Mouse (Mus musculus) erythroblast, embryonic 14.5 days (primary cell): Measurements from ENCODE around the gene Olfr1364. TPM values are rescaled to one million over a fixed set of nuclear protein-coding genes. Genes with fewer than 3 reads are reported as not detected.

ENCODE experiments used
- H3K27me3 ChIP-seq: 2 replicates; pipeline ENCODE4 v1.6.1; 2012; ENCODE audit warnings: inconsistent platforms; ENCODE audit not compliant: control insufficient read depth
- H3K36me3 ChIP-seq: 2 replicates; pipeline ENCODE4 v1.6.1; 2012; ENCODE audit warnings: mild to moderate bottlenecking, inconsistent platforms; ENCODE audit not compliant: control insufficient read depth
- H3K4me1 ChIP-seq: 2 replicates; pipeline ENCODE4 v1.6.1; 2012; ENCODE audit warnings: inconsistent platforms; ENCODE audit not compliant: control insufficient read depth
- H3K4me3 ChIP-seq: replicated peaks from 2 replicates; pipeline ENCODE3; 2012; ENCODE audit warnings: moderate library complexity, mild to moderate bottlenecking, inconsistent platforms
- H3K9me3 ChIP-seq: 2 replicates; pipeline ENCODE4 v1.6.1; 2012; ENCODE audit warnings: low read length, inconsistent platforms, mixed read lengths; ENCODE audit not compliant: control insufficient read depth
- GATA1 ChIP-seq: IDR thresholded peaks from 2 replicates; pipeline ENCODE4 v1.6.1; 2012; ENCODE audit warnings: low read length, inconsistent platforms, mixed read lengths
- TAL1 ChIP-seq: IDR thresholded peaks from 3 replicates; pipeline ENCODE4 v1.6.1; 2012; ENCODE audit warnings: low read length, inconsistent platforms, mixed read lengths
- polyA plus RNA-seq: library from polyadenylated mRNA; stranded (reverse); fragments of >175 nt; gene quantifications from 2 replicates; pipeline ENCODE4 v1.2.3, GENCODE M21; 2012

The Olfr1364 gene
- polyA plus RNA-seq, result not detected in 2 replicates

DNA sequence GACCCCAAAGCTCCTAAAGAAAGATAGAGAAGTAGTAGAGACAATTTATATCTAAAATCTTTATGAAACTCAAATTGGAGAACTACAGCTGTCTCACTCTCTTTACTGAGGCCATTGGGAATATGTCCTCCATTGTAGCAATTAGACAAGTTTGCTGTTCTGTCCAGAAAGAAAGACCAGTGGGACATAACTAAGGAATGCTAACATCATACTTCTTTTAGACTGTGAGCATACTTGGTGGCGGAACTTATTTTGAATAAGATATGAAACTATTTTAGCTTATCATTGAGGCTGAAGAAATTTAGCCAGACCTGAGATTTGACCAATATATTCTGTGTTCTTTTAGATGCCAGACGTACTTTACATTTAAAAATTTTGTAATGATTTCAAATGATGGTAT lies at the start of gene Olfr1364:
Gene Olfr1364, minus strand, starts transcription at position 101 of the 400 bp plus-strand sequence.
- H3K4me3 ChIP-seq, result no peak within 1 kb of the TSS
- H3K36me3 ChIP-seq, result no peaks in the 10 kb centered on the region
- no peaks in the 10 kb centered on the region for H3K27me3 ChIP-seq
- no peaks in the 10 kb centered on the region for H3K4me1 ChIP-seq
- TF ChIP-seq GATA1, result no peak
- no peak for TF ChIP-seq TAL1
- no peaks in the 10 kb centered on the region for H3K9me3 ChIP-seq

- no peaks in the 10 kb centered on the region for H3K27me3 ChIP-seq
- H3K9me3 ChIP-seq, result no peaks in the 10 kb centered on the region
- TF ChIP-seq TAL1 (no peak), GATA1 (no peak)
- no peak within 1 kb of the TSS for H3K4me3 ChIP-seq
- no peaks in the 10 kb centered on the region for H3K4me1 ChIP-seq
- no peaks in the 10 kb centered on the region for H3K36me3 ChIP-seq
These were observed 32.4 kb upstream of the Olfr1364 start, which contains the start of gene Olfr1362 for GRCm38 (mm10) chr13:21613922-21614321. Gene Olfr1362, minus strand, starts transcription at chr13:21614022.

DNA sequence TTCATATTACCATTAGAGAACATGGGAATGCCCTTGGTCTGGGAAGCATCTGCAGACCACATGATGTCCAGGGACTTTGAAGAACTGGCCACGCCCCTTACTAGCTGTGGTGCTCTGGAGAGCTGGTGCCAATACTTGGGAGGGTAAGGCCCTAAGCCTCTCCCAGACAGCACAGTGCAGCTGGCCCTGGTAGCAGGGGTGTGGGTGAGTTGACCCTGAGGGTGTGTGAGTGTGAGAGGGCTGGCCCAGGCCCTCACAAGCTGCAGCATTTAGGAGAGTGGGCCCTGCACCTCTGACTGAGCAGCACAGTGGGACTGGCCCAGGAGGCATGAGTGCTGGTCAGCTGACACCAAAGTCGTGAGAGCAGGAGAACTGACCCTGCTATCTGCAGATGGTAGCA lies 10.1 kb upstream of the Olfr1364 start:
- Histone ChIP-seq H3K9me3 (no peaks in the 10 kb centered on the region), H3K4me1 (no peaks in the 10 kb centered on the region), H3K27me3 (no peaks in the 10 kb centered on the region), H3K4me3 (no peak overlapping the region), H3K36me3 (no peaks in the 10 kb centered on the region)
- TF ChIP-seq TAL1 (no peak), GATA1 (no peak)

- no peaks in the 10 kb centered on the region for H3K36me3 ChIP-seq
- TF ChIP-seq GATA1, result no peak
- TF ChIP-seq TAL1, result no peak
These were observed 21.8 kb downstream of the Olfr1364 start, which contains the start of gene Olfr1535 for GRCm38 (mm10) chr13:21559793-21560192. Gene Olfr1535, minus strand, starts transcription at chr13:21559893.

DNA sequence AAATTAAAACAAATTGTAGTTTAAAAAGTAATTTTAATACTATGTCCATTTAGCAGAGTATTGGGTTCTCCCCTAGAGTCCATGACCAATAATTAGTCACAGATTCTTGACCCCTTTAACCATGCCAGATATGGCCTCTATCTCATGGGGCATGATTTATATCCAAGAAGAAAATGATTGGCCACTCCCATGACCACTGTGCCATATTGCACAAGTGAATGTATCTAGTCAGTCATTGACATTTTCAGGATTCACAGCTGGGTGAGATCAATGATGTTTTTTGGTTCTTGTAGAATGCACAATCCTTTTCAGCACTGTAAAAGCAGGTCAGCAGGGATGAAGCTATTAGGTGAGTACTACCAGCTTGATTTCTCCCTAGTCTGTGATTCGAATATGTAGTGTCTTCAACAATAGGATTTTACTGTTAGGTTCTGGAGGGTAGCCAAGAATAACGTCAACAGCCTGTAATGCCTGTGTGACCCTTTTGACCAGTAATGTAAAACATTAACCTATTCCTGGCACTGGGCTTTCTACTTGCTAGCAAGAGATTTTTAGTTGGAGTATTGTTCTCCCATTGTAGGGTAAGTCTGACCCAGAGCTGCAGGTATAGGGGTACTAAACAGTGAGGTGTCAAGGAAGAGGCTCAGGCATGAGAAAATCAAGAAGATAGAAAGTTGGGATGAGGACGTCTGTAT lies 31.0 kb downstream of the Olfr1364 start:
- Histone ChIP-seq H3K36me3 (no peaks in the 10 kb centered on the region), H3K9me3 (no peaks in the 10 kb centered on the region), H3K27me3 (no peaks in the 10 kb centered on the region), H3K4me1 (no peaks in the 10 kb centered on the region), H3K4me3 (no peak overlapping the region)
- TF ChIP-seq TAL1 (no peak), GATA1 (no peak)

More at GRCm38 (mm10) chr13:21559793-21560192, 21.8 kb downstream of the Olfr1364 start, which contains the start of gene Olfr1535:
- Histone ChIP-seq H3K4me3 (no peak within 1 kb of the TSS), H3K9me3 (no peaks in the 10 kb centered on the region), H3K4me1 (no peaks in the 10 kb centered on the region), H3K27me3 (no peaks in the 10 kb centered on the region)

DNA sequence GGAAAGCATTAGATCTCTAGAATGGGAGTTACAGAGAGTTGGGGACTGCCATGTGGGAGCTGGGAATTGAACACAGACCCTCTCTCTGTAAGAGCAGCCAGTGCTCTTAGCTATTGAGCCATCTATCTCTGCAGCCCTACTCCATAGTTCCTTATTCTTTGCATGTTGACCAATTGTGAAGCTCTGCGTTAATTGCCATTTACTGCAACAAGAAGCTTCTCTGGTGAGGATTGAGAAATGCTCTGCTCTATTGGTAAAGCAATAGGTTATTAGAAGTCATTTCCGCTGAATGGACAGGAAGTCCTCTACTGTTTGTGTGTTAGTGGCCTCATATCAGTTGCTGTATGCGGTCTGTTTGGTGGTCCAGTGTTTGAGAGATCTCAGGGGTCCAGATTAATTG lies 32.1 kb downstream of the Olfr1364 start:
- H3K36me3 ChIP-seq, result no peaks in the 10 kb centered on the region
- H3K27me3 ChIP-seq, result no peaks in the 10 kb centered on the region
- TF ChIP-seq TAL1, result no peak
- TF ChIP-seq GATA1, result no peak
- no peak overlapping the region for H3K4me3 ChIP-seq
- no peaks in the 10 kb centered on the region for H3K4me1 ChIP-seq
- no peaks in the 10 kb centered on the region for H3K9me3 ChIP-seq

DNA sequence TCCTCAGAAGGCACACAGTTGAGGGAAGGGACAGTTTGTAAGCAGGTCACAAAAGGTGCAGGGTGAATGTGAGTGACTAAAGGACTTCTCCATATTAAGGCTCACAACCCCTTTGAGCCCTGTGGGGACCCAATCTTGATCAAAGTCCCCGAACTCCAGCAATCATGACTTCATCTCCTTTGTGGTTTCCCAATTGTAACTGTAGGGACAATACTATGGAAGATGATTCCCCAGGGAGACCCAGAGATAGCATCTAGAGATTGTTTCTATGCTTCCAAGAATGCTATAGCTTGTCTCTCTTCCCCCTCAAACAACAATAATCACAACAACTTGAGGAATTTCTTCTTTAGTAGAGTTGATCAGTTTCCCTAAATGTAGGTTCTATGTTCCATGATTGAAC lies 38.9 kb downstream of the Olfr1364 start, which contains the start of gene Olfr1366:
Gene Olfr1366, minus strand, starts transcription at position 101 of the 400 bp plus-strand sequence.
- Histone ChIP-seq H3K4me3 (no peak within 1 kb of the TSS), H3K27me3 (peaks cover 15% of the 10 kb centered on the region), H3K36me3 (no peaks in the 10 kb centered on the region), H3K4me1 (no peaks in the 10 kb centered on the region), H3K9me3 (no peaks in the 10 kb centered on the region)
- TF ChIP-seq TAL1 (no peak), GATA1 (no peak)

DNA sequence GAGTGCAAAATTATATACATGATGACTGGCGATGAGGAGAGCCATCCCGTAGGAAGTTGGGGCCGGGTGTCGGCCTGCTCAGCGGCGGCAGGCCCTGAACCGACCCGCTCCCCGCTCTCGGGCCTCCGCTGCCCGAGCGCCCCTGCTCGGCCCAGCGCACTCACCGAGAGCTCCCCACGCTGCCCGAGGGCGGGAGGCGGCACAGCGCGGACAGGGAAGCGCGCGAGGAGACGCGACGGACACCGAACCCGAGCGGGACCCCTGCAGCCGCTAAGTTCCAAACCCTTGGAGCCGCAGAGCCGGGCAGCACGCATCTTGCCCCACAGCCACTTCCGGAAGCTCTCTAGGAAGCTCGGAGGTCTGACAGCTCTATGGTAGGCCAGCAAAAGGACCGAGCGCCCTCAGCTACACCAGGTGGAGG lies 50.8 kb downstream of the Olfr1364 start, which contains the start of gene Zkscan8:
Gene Zkscan8, minus strand, starts transcription at position 340 of the 421 bp plus-strand sequence.
- H3K4me3 ChIP-seq, result peak within 1 kb of the TSS; percentile 90
- H3K36me3 ChIP-seq, result peaks cover 10% of the 10 kb centered on the region
- peaks cover 16% of the 10 kb centered on the region for H3K4me1 ChIP-seq
- peaks cover 14% of the 10 kb centered on the region for H3K27me3 ChIP-seq
- TF ChIP-seq TAL1, result no peak
- no peak for TF ChIP-seq GATA1
- H3K9me3 ChIP-seq, result no peaks in the 10 kb centered on the region

GRCm38 (mm10) chr13:21530136-21530535 lies 51.4 kb downstream of the Olfr1364 start:
- Histone ChIP-seq H3K36me3 (peaks cover 16% of the 10 kb centered on the region), H3K9me3 (no peaks in the 10 kb centered on the region), H3K4me3 (peak overlapping the region; percentile 90), H3K4me1 (peaks cover 16% of the 10 kb centered on the region), H3K27me3 (peaks cover 14% of the 10 kb centered on the region)
- no peak for TF ChIP-seq GATA1
- TF ChIP-seq TAL1, result no peak

Other genes starting within 250 kb of the Olfr1364 start
- gene Olfr1367, start 234.8 kb downstream of the Olfr1364 start, polyA plus RNA-seq, result not detected in 2 replicates
- gene Zscan12, start 218.9 kb downstream of the Olfr1364 start, polyA plus RNA-seq, result 0.04 and 0.09 TPM in 2 replicates
- gene Zkscan3, start 179.0 kb downstream of the Olfr1364 start, polyA plus RNA-seq, result 0.69 and 0.93 TPM in 2 replicates
- 0.04 and 0.05 TPM in 2 replicates for gene Pgbd1, start 140.7 kb downstream of the Olfr1364 start, polyA plus RNA-seq
- gene Zscan26, start 128.0 kb downstream of the Olfr1364 start, polyA plus RNA-seq, result 0.08 and 0.09 TPM in 2 replicates
- 0.37 and 0.41 TPM in 2 replicates for gene Nkapl, start 113.2 kb downstream of the Olfr1364 start, polyA plus RNA-seq
- 0.01 TPM in 1 of 2 replicates, not detected in the other for gene Zkscan4, start 102.9 kb downstream of the Olfr1364 start, polyA plus RNA-seq
- gene Gm10065, start 102.3 kb downstream of the Olfr1364 start, polyA plus RNA-seq, result not detected in 2 replicates
- gene AK157302, start 86.5 kb downstream of the Olfr1364 start, polyA plus RNA-seq, result 0.05 and 0.06 TPM in 2 replicates
- gene Gm11273, start 80.3 kb downstream of the Olfr1364 start, polyA plus RNA-seq, result 3.7 and 5.8 TPM in 2 replicates
- 0.01 and 0.14 TPM in 2 replicates for gene Zkscan8, start 50.6 kb downstream of the Olfr1364 start, polyA plus RNA-seq
- gene Olfr1366, start 39.0 kb downstream of the Olfr1364 start, polyA plus RNA-seq, result not detected in 2 replicates
- not detected in 2 replicates for gene Olfr1535, start 21.9 kb downstream of the Olfr1364 start, polyA plus RNA-seq
- gene Olfr1362, start 32.3 kb upstream of the Olfr1364 start, polyA plus RNA-seq, result not detected in 2 replicates
- 0.04 TPM in 1 of 2 replicates, not detected in the other for gene Olfr11, start 60.8 kb upstream of the Olfr1364 start, polyA plus RNA-seq
- not detected in 2 replicates for gene Olfr1361, start 81.6 kb upstream of the Olfr1364 start, polyA plus RNA-seq
- not detected in 2 replicates for gene Olfr1360, start 95.6 kb upstream of the Olfr1364 start, polyA plus RNA-seq
- gene Olfr1359, start 116.4 kb upstream of the Olfr1364 start, polyA plus RNA-seq, result not detected in 2 replicates
- 2.0 and 7.9 TPM in 2 replicates for gene Hist1h2bl, start 134.4 kb upstream of the Olfr1364 start, polyA plus RNA-seq
- gene Hist1h2ai, start 134.7 kb upstream of the Olfr1364 start, polyA plus RNA-seq, result 28.0 and 37.9 TPM in 2 replicates
- 27.8 and 67.4 TPM in 2 replicates for gene Hist1h3h, start 135.9 kb upstream of the Olfr1364 start, polyA plus RNA-seq
- 1.8 and 3.9 TPM in 2 replicates for gene Hist1h2bm, start 140.3 kb upstream of the Olfr1364 start, polyA plus RNA-seq
- gene Hist1h4j, start 153.3 kb upstream of the Olfr1364 start, polyA plus RNA-seq, result 1.3 and 2.7 TPM in 2 replicates
- 23.3 and 64.1 TPM in 2 replicates for gene Hist1h4k, start 168.7 kb upstream of the Olfr1364 start, polyA plus RNA-seq
- 57.8 and 123 TPM in 2 replicates for gene Hist1h2ak, start 172.1 kb upstream of the Olfr1364 start, polyA plus RNA-seq
- 2.7 and 5.2 TPM in 2 replicates for gene Hist1h2bn, start 172.4 kb upstream of the Olfr1364 start, polyA plus RNA-seq
- gene Hist1h1b, start 198.9 kb upstream of the Olfr1364 start, polyA plus RNA-seq, result 2.6 and 5.0 TPM in 2 replicates
- gene Hist1h3i, start 201.6 kb upstream of the Olfr1364 start, polyA plus RNA-seq, result 16.8 and 41.5 TPM in 2 replicates
- gene Hist1h2an, start 205.5 kb upstream of the Olfr1364 start, polyA plus RNA-seq, result 15.8 and 41.3 TPM in 2 replicates
- gene Hist1h2bp, start 205.7 kb upstream of the Olfr1364 start, polyA plus RNA-seq, result 2.2 and 5.1 TPM in 2 replicates
- 12.6 and 20.2 TPM in 2 replicates for gene Hist1h2bq, start 228.4 kb upstream of the Olfr1364 start, polyA plus RNA-seq
- 4,119 and 4,310 TPM in 2 replicates for gene Hist1h2ao, start 228.7 kb upstream of the Olfr1364 start, polyA plus RNA-seq
- 26.4 and 43.3 TPM in 2 replicates for gene Hist1h4m, start 230.0 kb upstream of the Olfr1364 start, polyA plus RNA-seq